Mouse (Mus musculus): ENCODE data around the gene Ccnd3. TPM values are rescaled to one million over a fixed set of nuclear protein-coding genes. Genes with fewer than 3 reads are reported as not detected.

Gene Ccnd3
- polyA plus RNA-seq, 1 experiment = 181 TPM

GRCm38 (mm10) chr17:47642992-47643391 lies 138.1 kb downstream of the Ccnd3 start:
- Histone ChIP-seq H3K4me1 (ENCODE audit: control insufficient read depth, insufficient read depth, low read length) (no peaks in the 10 kb centered on the region), H3K9ac (ENCODE audit: low read depth, poor library complexity, severe bottlenecking) (no peak overlapping the region), H3K4me3 (ENCODE audit: low read depth, low read length) (no peak overlapping the region), H3K27ac (ENCODE audit: insufficient read depth, low read length) (no peak overlapping the region), H3K27me3 (ENCODE audit: control insufficient read depth, insufficient read depth, low read length, poor library complexity, severe bottlenecking) (no peaks in the 10 kb centered on the region), H3K36me3 (ENCODE audit: control insufficient read depth, insufficient read depth, low read length, poor library complexity, severe bottlenecking) (no peaks in the 10 kb centered on the region), H3K9me3 (replicated peaks; ENCODE audit: control insufficient read depth, insufficient read depth, low read length, poor library complexity, severe bottlenecking) (no peaks in the 10 kb centered on the region)
- TF ChIP-seq CTCF (IDR thresholded peaks at IDR 0.05; ENCODE audit: low read depth, low read length) (peak; percentile 27), EP300 (IDR thresholded peaks at IDR 0.05; ENCODE audit: insufficient read depth, low read depth, low read length) (no peak)

DNA sequence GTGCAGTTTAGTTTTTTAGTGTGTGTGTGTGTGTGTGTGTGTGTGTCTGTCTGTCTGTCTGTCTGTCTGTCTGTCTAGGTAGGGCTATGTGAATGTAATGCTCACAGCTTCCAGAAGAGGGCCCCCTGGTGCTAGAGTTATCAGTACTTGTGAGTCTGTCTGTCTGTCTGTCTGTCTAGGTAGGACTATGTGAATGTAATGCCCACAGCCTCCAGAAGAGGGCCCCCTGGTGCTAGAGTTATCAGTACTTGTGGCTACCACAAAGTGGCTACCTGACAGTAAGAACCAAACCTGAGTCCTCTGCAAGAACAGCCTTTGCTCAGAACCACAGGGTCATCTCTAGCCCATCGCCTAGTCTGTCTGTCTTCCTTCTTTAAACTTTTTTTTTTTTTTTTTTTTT lies 141.8 kb downstream of the Ccnd3 start:
- Histone ChIP-seq H3K9ac (ENCODE audit: low read depth, poor library complexity, severe bottlenecking) (no peak overlapping the region), H3K9me3 (replicated peaks; ENCODE audit: control insufficient read depth, insufficient read depth, low read length, poor library complexity, severe bottlenecking) (no peaks in the 10 kb centered on the region), H3K4me1 (ENCODE audit: control insufficient read depth, insufficient read depth, low read length) (no peaks in the 10 kb centered on the region), H3K36me3 (ENCODE audit: control insufficient read depth, insufficient read depth, low read length, poor library complexity, severe bottlenecking) (no peaks in the 10 kb centered on the region), H3K4me3 (ENCODE audit: low read depth, low read length) (no peak overlapping the region), H3K27ac (ENCODE audit: insufficient read depth, low read length) (no peak overlapping the region), H3K27me3 (ENCODE audit: control insufficient read depth, insufficient read depth, low read length, poor library complexity, severe bottlenecking) (no peaks in the 10 kb centered on the region)
- peak; percentile 52 for TF ChIP-seq CTCF (IDR thresholded peaks at IDR 0.05; ENCODE audit: low read depth, low read length)
- no peak for TF ChIP-seq POLR2A (IDR thresholded peaks at IDR 0.05; ENCODE audit: insufficient read depth, low read length)

GRCm38 (mm10) chr17:47648966-47649365 lies 144.1 kb downstream of the Ccnd3 start:
- peak overlapping the region; percentile 95 for H3K27ac ChIP-seq (ENCODE audit: insufficient read depth, low read length)
- H3K9me3 ChIP-seq (replicated peaks; ENCODE audit: control insufficient read depth, insufficient read depth, low read length, poor library complexity, severe bottlenecking) = no peaks in the 10 kb centered on the region
- H3K9ac ChIP-seq (ENCODE audit: low read depth, poor library complexity, severe bottlenecking) = no peak overlapping the region
- no peaks in the 10 kb centered on the region for H3K27me3 ChIP-seq (ENCODE audit: control insufficient read depth, insufficient read depth, low read length, poor library complexity, severe bottlenecking)
- TF ChIP-seq CTCF (IDR thresholded peaks at IDR 0.05; ENCODE audit: low read depth, low read length) (no peak), EP300 (IDR thresholded peaks at IDR 0.05; ENCODE audit: insufficient read depth, low read depth, low read length) (0 out of 2 replicates have a peak, but pooled peaks have one; percentile 40)
- no peak overlapping the region for H3K4me3 ChIP-seq (ENCODE audit: low read depth, low read length)
- H3K4me1 ChIP-seq (ENCODE audit: control insufficient read depth, insufficient read depth, low read length) = no peaks in the 10 kb centered on the region
- no peaks in the 10 kb centered on the region for H3K36me3 ChIP-seq (ENCODE audit: control insufficient read depth, insufficient read depth, low read length, poor library complexity, severe bottlenecking)

Other genes with a start within 250 kb of the Ccnd3 start
- 71.3 and 83.6 TPM in 2 replicates for gene Mrps10, start 136.2 kb upstream of the Ccnd3 start, polyA plus RNA-seq (2011; ENCODE audit: insufficient read depth, insufficient read length, low read depth, missing spikeins)
- 0.91 and 1.1 TPM in 2 replicates for gene Guca1b, start 119.7 kb upstream of the Ccnd3 start, polyA plus RNA-seq (2011; ENCODE audit: insufficient read depth, insufficient read length, low read depth, missing spikeins)
- gene Guca1a, start 104.5 kb upstream of the Ccnd3 start, polyA plus RNA-seq (2011; ENCODE audit: insufficient read depth, insufficient read length, low read depth, missing spikeins) = 4.1 and 4.7 TPM in 2 replicates
- gene AI661453, start 68.4 kb upstream of the Ccnd3 start, polyA plus RNA-seq (2011; ENCODE audit: insufficient read depth, insufficient read length, low read depth, missing spikeins) = 37.6 and 39.2 TPM in 2 replicates
- 0.75 and 1.3 TPM in 2 replicates for gene 1700001C19Rik, start 67.7 kb upstream of the Ccnd3 start, polyA plus RNA-seq (2011; ENCODE audit: insufficient read depth, insufficient read length, low read depth, missing spikeins)
- gene Taf8, start 2.8 kb upstream of the Ccnd3 start, polyA plus RNA-seq (2011; ENCODE audit: insufficient read depth, insufficient read length, low read depth, missing spikeins) = 45.5 and 46.6 TPM in 2 replicates
- gene Bysl, start 106.4 kb downstream of the Ccnd3 start, polyA plus RNA-seq (2011; ENCODE audit: insufficient read depth, insufficient read length, low read depth, missing spikeins) = 24.9 and 25.7 TPM in 2 replicates
- 26.4 and 36.9 TPM in 2 replicates for gene Med20, start 106.5 kb downstream of the Ccnd3 start, polyA plus RNA-seq (2011; ENCODE audit: insufficient read depth, insufficient read length, low read depth, missing spikeins)
- gene Gm20517, start 106.5 kb downstream of the Ccnd3 start, polyA plus RNA-seq (2011; ENCODE audit: insufficient read depth, insufficient read length, low read depth, missing spikeins) = 4.5 and 11.9 TPM in 2 replicates
- 15.8 and 16.8 TPM in 2 replicates for gene Usp49, start 125.6 kb downstream of the Ccnd3 start, polyA plus RNA-seq (2011; ENCODE audit: insufficient read depth, insufficient read length, low read depth, missing spikeins)
- gene Tomm6, start 183.3 kb downstream of the Ccnd3 start, polyA plus RNA-seq (2011; ENCODE audit: insufficient read depth, insufficient read length, low read depth, missing spikeins) = 221 and 231 TPM in 2 replicates
- gene Frs3, start 184.0 kb downstream of the Ccnd3 start, polyA plus RNA-seq (2011; ENCODE audit: insufficient read depth, insufficient read length, low read depth, missing spikeins) = 14.0 and 14.5 TPM in 2 replicates
- gene Gm21981, start 189.4 kb downstream of the Ccnd3 start, polyA plus RNA-seq (2011; ENCODE audit: insufficient read depth, insufficient read length, low read depth, missing spikeins) = 0.24 and 1.0 TPM in 2 replicates
- 2.0 and 2.2 TPM in 2 replicates for gene Prickle4, start 189.7 kb downstream of the Ccnd3 start, polyA plus RNA-seq (2011; ENCODE audit: insufficient read depth, insufficient read length, low read depth, missing spikeins)
- gene Pgc, start 221.8 kb downstream of the Ccnd3 start, polyA plus RNA-seq (2011; ENCODE audit: insufficient read depth, insufficient read length, low read depth, missing spikeins) = 4.9 and 5.0 TPM in 2 replicates
- 13.5 and 13.7 TPM in 2 replicates for gene Tfeb, start 232.0 kb downstream of the Ccnd3 start, polyA plus RNA-seq (2011; ENCODE audit: insufficient read depth, insufficient read length, low read depth, missing spikeins)